24 mouse cellular contexts compared by ENCODE assay signal in the genomic region with DNA sequence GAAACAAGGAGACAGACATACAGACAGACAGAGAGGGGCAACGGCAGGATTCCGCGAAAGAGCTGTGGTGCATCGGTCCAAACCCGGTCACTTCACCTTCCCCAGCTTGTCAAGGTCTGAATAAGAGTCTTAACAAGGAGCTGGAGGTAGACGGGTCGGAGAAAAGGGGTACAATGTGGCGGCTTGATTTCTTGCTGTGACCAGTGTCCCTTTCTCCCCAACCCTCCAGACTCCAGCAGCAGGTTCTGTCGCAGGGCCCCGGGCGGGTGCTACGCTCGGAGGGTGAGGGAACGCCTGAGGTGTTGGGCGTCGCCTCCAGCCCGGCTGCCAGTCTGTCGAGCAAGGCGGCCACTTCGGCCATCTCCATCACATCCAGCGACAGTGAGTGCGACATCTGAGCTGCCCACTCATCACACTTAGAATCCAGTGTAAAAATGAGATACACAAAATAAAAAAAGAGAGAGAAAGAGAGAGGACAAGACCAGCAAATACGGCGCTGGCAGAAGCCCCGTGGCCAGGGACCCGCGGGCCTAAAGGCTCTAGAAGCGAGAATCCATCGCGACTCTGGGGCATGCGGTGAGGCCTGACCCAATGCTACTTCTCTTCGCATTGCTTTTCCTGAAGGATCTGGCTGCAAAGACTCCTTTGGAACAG. TPM values are rescaled to one million over a fixed set of nuclear protein-coding genes. Genes with fewer than 3 reads are reported as not detected.
DNase-seq lines count a peak whose midpoint lies in the region; ATAC-seq and TF ChIP-seq lines count a peak whose summit lies in the region.
"Had no signal": no experiment of that assay in that cellular context is flagged by ENCODE, and none has a peak within 500 bp of the region (broad histone marks: within the 10 kb centered on the region; RNA-seq: fewer than 3 reads in every experiment).

No protein-coding gene starts in this region.

- H3K36me3 ChIP-seq in forebrain, embryonic 10.5 days (replicated peaks) = no peaks in the 10 kb centered on the region
- H3K36me3 ChIP-seq in forebrain, embryonic 16.5 days (ENCODE audit: control insufficient read depth, insufficient read depth) = no peaks in the 10 kb centered on the region
- no peaks in the 10 kb centered on the region for H3K36me3 ChIP-seq in lung, embryonic 14.5 days (ENCODE audit: insufficient read depth)
- H3K36me3 ChIP-seq: lung, embryonic 15.5 days; stomach, embryonic 15.5 days had no signal

- peak overlapping the region; percentile 40; the same call in 1 of the 2 replicates for H3K27ac ChIP-seq in forebrain, embryonic 10.5 days
- no peak overlapping the region for H3K27ac ChIP-seq in forebrain, embryonic 16.5 days (ENCODE audit: low read length)
- H3K27ac ChIP-seq in lung, embryonic 14.5 days (ENCODE audit: low read depth) = no peak overlapping the region
- H3K27ac ChIP-seq in layer of hippocampus, adult 2 months = no peak overlapping the region
- H3K27ac ChIP-seq: hindbrain, embryonic 14.5 days; left cerebral cortex, adult 2 months; lung, embryonic 15.5 days; stomach, embryonic 15.5 days had no signal

- H3K4me2 ChIP-seq in forebrain, embryonic 16.5 days (ENCODE audit: low read length) = no peak overlapping the region
- H3K4me2 ChIP-seq in lung, embryonic 14.5 days = no peak overlapping the region
- H3K4me2 ChIP-seq: hindbrain, embryonic 14.5 days; lung, embryonic 15.5 days; stomach, embryonic 15.5 days had no signal

- under 1% methylated on average over 32 of the region's 32 CpGs for WGBS in forebrain, embryonic 10.5 days
- WGBS in forebrain, embryonic 16.5 days = 2% methylated on average over 32 of the region's 32 CpGs
- under 1% methylated on average over 32 of the region's 32 CpGs for WGBS in lung, embryonic 14.5 days

- H3K4me3 ChIP-seq in forebrain, embryonic 10.5 days = peak overlapping the region; percentile 46
- H3K4me3 ChIP-seq in forebrain, embryonic 16.5 days (replicated peaks; ENCODE audit: low read length) = no peak overlapping the region
- H3K4me3 ChIP-seq in lung, embryonic 14.5 days (ENCODE audit: low read depth, low read length) = no peak overlapping the region
- no peak overlapping the region for H3K4me3 ChIP-seq in layer of hippocampus, adult 2 months
- H3K4me3 ChIP-seq: left cerebral cortex, adult 2 months; lung, embryonic 15.5 days; megakaryocyte, embryonic 14.5 days; stomach, embryonic 15.5 days had no signal

- ATAC-seq in forebrain, embryonic 16.5 days = no peak
- no peak for ATAC-seq in lung, embryonic 14.5 days (ENCODE audit: insufficient read depth)
- ATAC-seq in megakaryocyte progenitor cell, adult 5-6 weeks (replicated peaks; ENCODE audit: poor library complexity) = 0 out of 2 replicates have a peak, but pooled peaks have one; percentile 17
- no peak for ATAC-seq in granulocyte monocyte progenitor cell, adult 5-6 weeks (replicated peaks; ENCODE audit: poor library complexity, severe bottlenecking)
- ATAC-seq: activated CD4-positive, CD25-positive, alpha-beta regulatory T cell, adult 4 months had no signal

- TF ChIP-seq POLR2A in brain, embryonic 14.5 days (IDR thresholded peaks at IDR 0.05; ENCODE audit: borderline replicate concordance, extremely low read depth, insufficient read depth, insufficient read length, poor library complexity, severe bottlenecking) = no peak

- H3K27me3 ChIP-seq in forebrain, embryonic 10.5 days (ENCODE audit: poor library complexity, severe bottlenecking) = peaks cover 100% of the 10 kb centered on the region
- peaks cover 76% of the 10 kb centered on the region for H3K27me3 ChIP-seq in forebrain, embryonic 16.5 days (replicated peaks; ENCODE audit: control insufficient read depth, insufficient read depth, low read length)
- peaks cover 100% of the 10 kb centered on the region for H3K27me3 ChIP-seq in lung, embryonic 14.5 days (ENCODE audit: insufficient read depth, low read length)

- H3K9ac ChIP-seq in forebrain, embryonic 16.5 days (replicated peaks; ENCODE audit: low read depth, low read length) = no peak overlapping the region
- H3K9ac ChIP-seq in lung, embryonic 14.5 days = no peak overlapping the region
- H3K9ac ChIP-seq: hindbrain, embryonic 14.5 days; lung, embryonic 15.5 days; stomach, embryonic 15.5 days had no signal

- H3K4me1 ChIP-seq in forebrain, embryonic 10.5 days = peaks cover 50% of the 10 kb centered on the region
- H3K4me1 ChIP-seq in forebrain, embryonic 16.5 days (replicated peaks; ENCODE audit: control insufficient read depth, insufficient read depth, low read length) = peaks cover 16% of the 10 kb centered on the region
- H3K4me1 ChIP-seq in lung, embryonic 14.5 days (ENCODE audit: insufficient read depth) = no peaks in the 10 kb centered on the region

- no peak for TF ChIP-seq CTCF in lung, embryonic 14.5 days (IDR thresholded peaks at IDR 0.05; ENCODE audit: low read depth)
- no peak for TF ChIP-seq CTCF in brain, embryonic 14.5 days (IDR thresholded peaks at IDR 0.05; ENCODE audit: borderline replicate concordance, extremely low read depth, insufficient read depth, insufficient read length)
- no peak for TF ChIP-seq CTCF in layer of hippocampus, adult 2 months (conservative IDR thresholded peaks at IDR 0.05)

- H3K9me3 ChIP-seq in forebrain, embryonic 10.5 days = no peaks in the 10 kb centered on the region
- H3K9me3 ChIP-seq in forebrain, embryonic 16.5 days (ENCODE audit: control insufficient read depth, low read length) = no peaks in the 10 kb centered on the region
- H3K9me3 ChIP-seq in lung, embryonic 14.5 days (ENCODE audit: low read depth, low read length) = no peaks in the 10 kb centered on the region
- H3K9me3 ChIP-seq: lung, embryonic 15.5 days; megakaryocyte, embryonic 14.5 days; stomach, embryonic 15.5 days had no signal

- peak; percentile 53 for DNase-seq in forebrain, embryonic 10.5 days (ENCODE audit: extremely low spot score, low spot score)
- DNase-seq in lung, embryonic 14.5 days = peak; percentile 12
- DNase-seq in lung, postnatal 25 days (ENCODE audit: low spot score) = no peak
- DNase-seq in brain, embryonic 14.5 days (ENCODE audit: low read depth) = peak; percentile 44
- no peak for DNase-seq in layer of hippocampus, adult 2 months (ENCODE audit: low spot score in 2 of 2)
- DNase-seq: gastrocnemius, postnatal 14 days; kidney, adult 18-20 months; liver had no signal

RNA-seq across cellular contexts. Expression of a gene that starts 1.0 kb away (rescaled TPM):
- polyA plus RNA-seq in forebrain, embryonic 10.5 days (2016; fragmentation: Nextera tagmentation; extraction: Ambion mirVana) = 2.6 and 3.8 TPM in 2 replicates
- polyA plus RNA-seq in forebrain, embryonic 16.5 days (2015; fragmentation: Nextera tagmentation; extraction: Ambion mirVana) = 2.1 and 3.4 TPM in 2 replicates
- polyA plus RNA-seq in lung, embryonic 14.5 days (2014; fragmentation: Nextera tagmentation; extraction: Ambion mirVana) = 0.19 and 0.63 TPM in 2 replicates
- polyA plus RNA-seq in brain, embryonic 14.5 days (2012; rRNA removed) = 6.3 and 6.7 TPM in 2 replicates
- total RNA-seq in megakaryocyte progenitor cell, adult 5-6 weeks (2015) = 6.3 and 8.3 TPM in 2 replicates
- 5.3 and 6.5 TPM in 2 replicates for total RNA-seq in megakaryocyte progenitor cell, adult 5-6 weeks (2017)
- 0.60 TPM in 1 of 2 replicates, not detected in the other for total RNA-seq in granulocyte monocyte progenitor cell, adult 5-6 weeks (2014; fragmentation: Nextera tagmentation)
- 1.3 and 8.6 TPM in 2 replicates for total RNA-seq in granulocyte monocyte progenitor cell, adult 5-6 weeks (2017)
- 1 to 10 TPM; 6.1 to 6.5 TPM for total RNA-seq in layer of hippocampus, adult 2 months (2021)
- total RNA-seq: MEL had no signal
- polyA plus RNA-seq: large intestine, adult 2 months; small intestine, adult 2 months had no signal

RNA-seq across cellular contexts. Expression of a gene that starts 1.8 kb away (rescaled TPM):
- 3.2 and 8.0 TPM in 2 replicates for polyA plus RNA-seq in forebrain, embryonic 10.5 days (2016; fragmentation: Nextera tagmentation; extraction: Ambion mirVana)
- 0.10 and 0.63 TPM in 2 replicates for polyA plus RNA-seq in forebrain, embryonic 16.5 days (2015; fragmentation: Nextera tagmentation; extraction: Ambion mirVana)
- polyA plus RNA-seq in lung, embryonic 14.5 days (2014; fragmentation: Nextera tagmentation; extraction: Ambion mirVana) = not detected in 2 replicates
- polyA plus RNA-seq in brain, embryonic 14.5 days (2012; rRNA removed) = 0.74 and 0.98 TPM in 2 replicates
- total RNA-seq in megakaryocyte progenitor cell, adult 5-6 weeks (2015) = not detected in 2 replicates
- not detected in 2 replicates for total RNA-seq in megakaryocyte progenitor cell, adult 5-6 weeks (2017)
- not detected in 2 replicates for total RNA-seq in granulocyte monocyte progenitor cell, adult 5-6 weeks (2014; fragmentation: Nextera tagmentation)
- total RNA-seq in granulocyte monocyte progenitor cell, adult 5-6 weeks (2017) = not detected in 2 replicates
- total RNA-seq in layer of hippocampus, adult 2 months (2021) = not detected
- total RNA-seq: adrenal gland, postnatal 4 days; common myeloid progenitor, adult 5-6 weeks; gastrocnemius, postnatal 14 days; left cerebral cortex, adult 2 months; MEL had no signal
- polyA plus RNA-seq: heart, embryonic 14.5 days; hindbrain, embryonic 14.5 days; large intestine, adult 2 months; lung, embryonic 15.5 days; small intestine, adult 2 months; stomach, embryonic 15.5 days; urinary bladder, adult 2 months had no signal

Comparison
In these comparisons a context has a peak if more than half of its experiments do, and no peak if none do; other contexts are left out.
1. DNase-seq: peak in forebrain, embryonic 10.5 days (single experiment), lung, embryonic 14.5 days (single experiment) and brain, embryonic 14.5 days (single experiment); none in lung, postnatal 25 days (single experiment) and layer of hippocampus, adult 2 months (0 of 2).